Mouse (Mus musculus): ENCODE measurements around the gene Tm9sf4.

The Tm9sf4 gene

GRCm38 (mm10) chr2:153160844-153161683 lies at the start of gene Tm9sf4:
TSS of gene Tm9sf4 (plus strand) at chr2:153161303.
- in situ Hi-C loops (cut with MboI, MseI) = loop anchor here (5.0 kb wide), 1 partner anchor 61 kb away; no protein-coding TSS in a partner anchor

DNA sequence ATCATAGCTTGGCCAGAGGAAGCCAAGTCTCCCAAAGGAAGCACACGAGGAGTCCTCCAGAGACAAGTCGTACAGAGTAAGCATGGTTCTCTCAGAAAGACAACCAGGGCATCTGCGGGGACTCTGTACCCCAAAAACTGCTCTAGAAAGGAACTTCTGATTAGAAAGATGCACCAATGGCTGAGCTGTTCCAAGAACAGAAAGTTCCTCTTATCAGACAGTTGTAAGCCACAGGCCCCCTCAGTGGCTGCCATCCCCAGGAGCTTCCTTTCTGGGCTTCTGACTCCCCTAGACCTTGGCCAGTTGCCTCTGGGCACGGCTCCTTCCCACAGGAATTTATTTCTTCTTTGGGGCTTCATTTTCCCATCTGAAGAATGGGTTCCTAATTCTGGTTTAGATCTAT lies 45.4 kb upstream of the Tm9sf4 start:
- in situ Hi-C loops (cut with MboI, MseI) = no loop called here

DNA sequence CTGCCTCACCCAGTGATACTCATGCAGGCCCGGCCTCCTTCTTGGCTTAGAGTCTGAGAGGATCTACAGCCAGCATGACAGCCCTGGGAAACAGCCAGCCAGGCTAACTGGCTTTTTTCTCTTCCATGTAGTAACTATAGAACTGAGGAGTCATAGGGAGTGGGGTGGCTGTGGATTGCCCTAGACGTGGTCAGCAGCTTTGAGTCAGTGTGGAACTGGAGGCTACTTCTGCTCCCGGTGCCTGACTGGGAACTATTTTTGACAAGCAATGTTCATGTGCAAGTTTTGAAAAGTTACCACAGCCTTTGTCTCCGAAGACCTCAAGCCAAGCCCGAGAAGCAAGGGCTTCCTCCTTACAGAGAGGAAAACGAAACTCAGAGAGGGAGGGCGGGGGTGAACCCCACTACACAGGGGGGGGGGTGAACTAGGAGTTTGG lies 44.0 kb upstream of the Tm9sf4 start:
- in situ Hi-C loops (cut with MboI, MseI) = no loop called here

GRCm38 (mm10) chr2:153119488-153119887 lies 41.6 kb upstream of the Tm9sf4 start:
- in situ Hi-C loops (cut with MboI, MseI) = no loop called here

GRCm38 (mm10) chr2:153120126-153120525 lies 41.0 kb upstream of the Tm9sf4 start:
- in situ Hi-C loops (cut with MboI, MseI) = no loop called here

DNA sequence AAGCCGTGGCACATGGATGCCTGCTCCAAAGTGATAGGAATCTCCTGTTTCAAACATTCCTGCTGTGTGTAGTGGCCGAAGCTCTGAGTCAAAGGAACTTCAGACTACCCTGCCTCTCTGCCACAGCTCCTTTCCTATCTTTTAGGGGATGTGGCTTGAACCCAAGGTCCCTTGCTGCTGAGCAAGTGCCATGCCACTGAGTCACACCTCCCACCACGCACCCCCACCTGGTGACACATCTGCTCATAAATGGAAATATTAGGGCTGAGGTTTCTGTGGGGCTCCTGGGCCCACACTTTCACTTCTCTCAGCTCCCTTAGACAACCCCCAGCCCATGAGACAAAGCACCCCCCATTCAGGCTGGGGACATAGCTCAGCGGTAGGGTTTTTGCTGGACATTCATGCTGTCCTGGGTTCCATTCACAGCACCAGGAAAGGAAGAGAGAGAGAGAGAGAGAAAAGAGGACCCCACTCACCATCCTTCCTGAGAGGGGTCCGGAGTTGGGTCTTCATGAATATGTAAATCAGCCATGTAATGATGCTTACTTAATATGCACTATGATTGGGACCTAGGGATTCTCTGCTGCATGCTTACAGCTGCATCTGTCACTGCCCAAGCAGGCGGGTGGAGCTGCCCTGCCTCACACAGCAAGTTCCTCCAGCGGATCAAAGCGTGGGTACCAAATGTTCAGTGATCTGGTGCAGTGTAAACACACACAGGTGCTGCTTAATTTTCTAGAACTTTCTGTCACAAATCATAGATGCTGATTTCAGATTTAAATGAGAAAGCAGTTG lies 39.1 kb upstream of the Tm9sf4 start:
- in situ Hi-C loops (cut with MboI, MseI) = no loop called here

GRCm38 (mm10) chr2:153122701-153123100 lies 38.4 kb upstream of the Tm9sf4 start:
- in situ Hi-C loops (cut with MboI, MseI) = no loop called here

- in situ Hi-C loops (cut with MboI, MseI) = loop anchor here (5.0 kb wide), 1 partner anchor 44 kb away; no protein-coding TSS in a partner anchor
Measured at GRCm38 (mm10) chr2:153125875-153126274, 35.2 kb upstream of the Tm9sf4 start.

DNA sequence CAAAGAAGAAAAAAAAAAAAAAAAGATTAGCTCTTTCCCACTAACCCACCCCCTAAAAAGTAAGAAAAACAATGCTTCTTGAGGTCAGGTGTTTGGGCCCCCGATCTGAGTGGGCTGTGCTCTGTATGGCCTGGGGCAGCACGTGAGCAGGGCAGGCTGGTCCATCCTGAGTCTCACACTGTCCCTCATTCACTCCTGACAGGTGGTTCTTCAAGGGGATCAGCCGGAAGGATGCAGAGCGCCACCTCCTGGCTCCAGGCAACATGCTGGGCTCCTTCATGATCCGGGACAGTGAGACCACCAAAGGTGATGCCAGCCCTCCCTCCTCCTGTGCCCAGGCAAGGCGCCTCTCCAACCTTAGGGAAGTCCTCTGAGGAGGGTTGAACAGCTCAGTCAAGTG lies 30.1 kb upstream of the Tm9sf4 start:
- in situ Hi-C loops (cut with MboI, MseI) = no loop called here

GRCm38 (mm10) chr2:153134237-153134636 lies 26.9 kb upstream of the Tm9sf4 start:
- in situ Hi-C loops (cut with MboI, MseI) = no loop called here

- in situ Hi-C loops (cut with MboI, MseI) = no loop called here
Measured at GRCm38 (mm10) chr2:153136211-153136610, 24.9 kb upstream of the Tm9sf4 start.

DNA sequence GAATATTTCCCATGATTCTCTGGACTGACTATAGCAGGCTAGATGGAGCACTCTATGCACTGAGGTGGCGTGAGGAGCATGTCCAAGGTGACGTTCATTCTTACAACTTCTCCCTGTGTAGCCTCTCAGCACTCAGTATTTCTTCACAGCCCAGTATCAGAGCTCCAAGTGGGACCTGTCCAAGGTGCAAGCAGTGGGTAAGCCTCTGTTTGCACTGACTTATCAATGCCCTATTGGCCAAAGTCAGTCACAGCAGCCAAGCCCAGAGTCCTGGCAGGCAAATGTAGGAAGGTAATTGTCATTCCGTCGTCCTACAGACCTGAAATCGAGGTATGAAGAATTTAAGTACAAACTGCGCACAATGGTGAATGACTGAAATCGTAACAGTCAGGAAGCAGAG lies 21.9 kb upstream of the Tm9sf4 start:
- in situ Hi-C loops (cut with MboI, MseI) = no loop called here

- in situ Hi-C loops (cut with MboI, MseI) = loop anchor here (5.0 to 10.0 kb wide), 2 partner anchors 223 to 445 kb away; no protein-coding TSS in a partner anchor
Measured at GRCm38 (mm10) chr2:153139996-153140613, 21.0 kb upstream of the Tm9sf4 start.

- in situ Hi-C loops (cut with MboI, MseI) = loop anchor here (5.0 to 10.0 kb wide), 2 partner anchors 225 to 442 kb away; no protein-coding TSS in a partner anchor
Measured at GRCm38 (mm10) chr2:153142620-153143199, 18.4 kb upstream of the Tm9sf4 start.

DNA sequence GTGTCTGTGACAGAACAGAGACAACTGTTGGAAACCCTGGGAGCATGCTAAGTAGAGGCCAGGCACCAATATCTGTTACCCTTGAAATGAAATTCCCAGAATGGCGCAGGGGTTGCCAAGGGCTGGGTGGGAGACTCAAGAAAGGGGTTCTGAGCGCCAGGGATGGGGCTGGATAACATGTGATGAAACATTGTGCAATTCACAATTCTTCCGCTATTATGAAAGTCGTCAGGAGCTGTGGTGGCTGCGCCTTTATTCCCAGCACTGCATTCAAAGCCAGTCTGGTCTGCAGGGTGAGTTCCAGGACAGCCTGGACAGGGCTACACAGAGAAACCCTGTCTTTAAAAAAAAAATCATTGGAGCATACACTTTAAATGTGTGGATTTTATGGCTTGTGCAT lies 15.8 kb upstream of the Tm9sf4 start:
- in situ Hi-C loops (cut with MboI, MseI) = loop anchor here (10.0 kb wide), 1 partner anchor 439 kb away; no protein-coding TSS in a partner anchor

GRCm38 (mm10) chr2:153147236-153147635 lies 13.9 kb upstream of the Tm9sf4 start:
- in situ Hi-C loops (cut with MboI, MseI) = loop anchor here (10.0 kb wide), 1 partner anchor 438 kb away; no protein-coding TSS in a partner anchor

GRCm38 (mm10) chr2:153147715-153148114 lies 13.4 kb upstream of the Tm9sf4 start:
- in situ Hi-C loops (cut with MboI, MseI) = loop anchor here (10.0 kb wide), 1 partner anchor 437 kb away; no protein-coding TSS in a partner anchor

GRCm38 (mm10) chr2:153149742-153150141 lies 11.4 kb upstream of the Tm9sf4 start:
- in situ Hi-C loops (cut with MboI, MseI) = loop anchor here (10.0 kb wide), 1 partner anchor 435 kb away; no protein-coding TSS in a partner anchor

DNA sequence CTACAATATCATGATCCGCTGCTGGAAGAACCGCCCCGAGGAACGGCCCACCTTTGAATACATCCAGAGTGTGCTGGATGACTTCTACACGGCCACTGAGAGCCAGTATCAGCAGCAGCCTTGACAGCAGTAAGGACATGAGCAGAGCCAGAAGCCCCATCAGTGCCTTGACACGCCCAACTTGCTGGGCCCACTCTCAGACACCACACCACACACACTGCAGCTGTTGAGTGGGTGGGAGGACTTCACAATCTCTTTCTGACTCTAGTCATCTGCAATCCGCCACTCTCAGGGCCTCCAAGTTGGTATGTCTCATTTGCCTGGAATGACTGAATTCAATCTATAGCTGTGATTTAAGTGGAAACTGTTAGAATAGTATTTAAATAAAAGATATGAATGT lies 10.1 kb upstream of the Tm9sf4 start:
- in situ Hi-C loops (cut with MboI, MseI) = no loop called here

DNA sequence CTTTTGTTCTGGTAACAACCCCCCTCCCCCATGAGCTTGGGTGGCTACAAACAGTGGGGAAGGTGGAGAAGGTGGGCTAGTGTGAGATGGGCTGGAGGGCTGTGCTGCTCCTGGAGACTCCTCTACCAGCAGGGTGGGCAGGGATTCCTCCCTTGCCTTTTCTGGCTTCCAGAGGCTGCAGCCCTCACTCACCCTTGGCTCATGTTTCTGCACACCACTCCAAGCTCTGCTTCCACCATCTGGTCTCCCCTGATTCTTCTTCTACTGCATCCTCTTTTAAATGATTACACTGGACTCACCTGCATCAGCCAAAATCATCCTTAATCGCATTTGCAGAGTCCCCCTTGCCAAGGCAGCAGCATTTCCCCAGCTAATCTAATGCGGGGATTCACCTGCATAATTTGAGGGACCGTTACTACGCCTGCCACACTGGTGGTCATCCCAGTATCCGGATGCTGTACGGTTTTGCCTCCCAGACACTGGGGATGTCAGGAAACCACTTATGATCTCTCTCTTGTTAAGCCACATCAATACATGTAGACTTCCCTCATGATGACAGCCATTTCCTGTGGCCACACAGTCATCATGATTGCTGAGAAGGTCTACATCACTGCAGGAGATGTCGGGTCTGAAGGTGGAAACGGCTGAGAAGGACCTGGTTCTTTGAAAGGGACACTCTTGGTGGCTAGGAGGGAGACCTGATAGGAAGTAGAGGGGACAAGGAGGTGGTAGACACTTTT lies 9.0 kb upstream of the Tm9sf4 start:
- in situ Hi-C loops (cut with MboI, MseI) = no loop called here

All from T-helper 1 cell (primary cell).